Mouse (Mus musculus) testis, adult 2 months (tissue): ENCODE measurements around the gene Tor2a.

Source experiments
- CTCF ChIP-seq: fragments of 200-500 bp; IDR thresholded peaks from 2 replicates; pipeline ENCODE4 v1.5.1; 2012; ENCODE audit warnings: low read depth, mild to moderate bottlenecking, inconsistent platforms, low read length, moderate library complexity; ENCODE audit not compliant: control insufficient read depth, insufficient read depth, insufficient replicate concordance
- POLR2A ChIP-seq: fragments of 200-500 bp; IDR thresholded peaks from 2 replicates; pipeline ENCODE4 v1.6.1; 2012; ENCODE audit warnings: low read depth, mild to moderate bottlenecking, inconsistent platforms, low read length, moderate library complexity; ENCODE audit not compliant: control insufficient read depth

- TF ChIP-seq CTCF (no peak), POLR2A (no peak)
Observed at GRCm38 (mm10) chr2:32711301-32712056, 45.6 kb upstream of the Tor2a start.
